Mouse (Mus musculus) midbrain, postnatal 0 days (tissue): ENCODE data around the gene Tob2. TPM values are rescaled to one million over a fixed set of nuclear protein-coding genes. Genes with fewer than 3 reads are reported as not detected.
A peak's percentile ranks its signal among the peaks of the same experiment; 100 is the strongest.

Experiments
- ATAC-seq: fragments of 200-750 bp; cut with Nextera tagmentation; 2 replicates; pipeline ENCODE4 v1.8.0; 2017; ENCODE audit warnings: moderate number of reproducible peaks, mild to moderate bottlenecking, moderate TSS enrichment, moderate library complexity; ENCODE audit not compliant: low FRiP score
- DNase-seq: peaks from one replicate; pipeline ENCODE4 v3.0.0-alpha.2; 2015; ENCODE audit warnings: low spot score
- H3K27ac ChIP-seq: fragments of 300-500 bp; sonication (generic); 2 replicates; pipeline ENCODE4 v1.5.1; 2014; ENCODE audit warnings: low read depth, mild to moderate bottlenecking, low read length, mixed read lengths
- H3K27me3 ChIP-seq: fragments of 300-500 bp; sonication (generic); 2 replicates; pipeline ENCODE4 v1.6.1; 2014; ENCODE audit warnings: low read length, control low read depth, mixed read lengths; ENCODE audit not compliant: insufficient read depth
- H3K36me3 ChIP-seq: fragments of 300-500 bp; sonication (generic); 2 replicates; pipeline ENCODE4 v1.6.1; 2014; ENCODE audit warnings: low read length, control low read depth, mixed read lengths; ENCODE audit not compliant: insufficient read depth
- H3K4me1 ChIP-seq: fragments of 300-500 bp; sonication (generic); 2 replicates; pipeline ENCODE4 v1.6.1; 2014; ENCODE audit warnings: mild to moderate bottlenecking, control low read depth, antibody characterized with exemption, low read length, mixed read lengths; ENCODE audit not compliant: insufficient read depth
- H3K4me2 ChIP-seq: fragments of 300-500 bp; sonication (generic); 2 replicates; pipeline ENCODE4 v1.6.1; 2014; ENCODE audit warnings: low read depth, mild to moderate bottlenecking, low read length, mixed read lengths; ENCODE audit not compliant: poor library complexity, severe bottlenecking
- H3K4me3 ChIP-seq: fragments of 300-500 bp; sonication (generic); 2 replicates; pipeline ENCODE4 v1.5.1; 2014; ENCODE audit warnings: low read depth, mild to moderate bottlenecking, low read length, moderate library complexity
- H3K9ac ChIP-seq: fragments of 300-500 bp; sonication (generic); replicated peaks from 2 replicates; pipeline ENCODE4 v1.6.1; 2014; ENCODE audit warnings: mild to moderate bottlenecking, low read length, moderate library complexity, mixed read lengths; ENCODE audit not compliant: poor library complexity, severe bottlenecking
- H3K9me3 ChIP-seq: fragments of 300-500 bp; sonication (generic); 2 replicates; pipeline ENCODE4 v1.6.1; 2016; ENCODE audit warnings: low read length, control low read depth
- CTCF ChIP-seq: IDR thresholded peaks from 2 replicates; pipeline ENCODE4 v1.5.1; 2016; ENCODE audit warnings: antibody characterized with exemption, mild to moderate bottlenecking
- WGBS: fragments of 180-500 bp; shearing (Covaris S2); extraction: QIAGEN DNeasy Blood & Tissue Kit; methylation state at CpG from one replicate; pipeline ENCODE4 v1.1.7; 2014; 5-methylcytosine and 5-hydroxymethylcytosine counted together
- polyA plus RNA-seq: library from polyadenylated mRNA; unstranded; fragments of >200 nt; fragmentation: Nextera tagmentation; extraction: Ambion mirVana; gene quantifications from 2 replicates; pipeline ENCODE4 v1.2.1, GENCODE M21; 2015
- total RNA-seq: library from RNA; depleted of rRNA; stranded (reverse); fragments of >200 nt; gene quantifications from 2 replicates; pipeline ENCODE4 v1.2.3, GENCODE M21; 2014

The Tob2 gene
- total and polyA plus RNA-seq, 2 experiments from 2014 or later, result 14.2 to 15.4 TPM

- Histone ChIP-seq H3K4me3 (no peak overlapping the region), H3K27ac (no peak overlapping the region), H3K4me2 (no peak overlapping the region), H3K9ac (no peak overlapping the region), H3K27me3 (no peaks in the 10 kb centered on the region), H3K36me3 (peaks cover 48% of the 10 kb centered on the region), H3K4me1 (no peaks in the 10 kb centered on the region), H3K9me3 (no peaks in the 10 kb centered on the region)
- no peak for ATAC-seq
- DNase-seq, result no peak
- no peak for TF ChIP-seq CTCF
- 97% methylated on average over 5 of the region's 5 CpGs for WGBS
Observed at GRCm38 (mm10) chr15:81869985-81870384, 11.4 kb upstream of the Tob2 start.

GRCm38 (mm10) chr15:81864238-81864637 lies 5.6 kb upstream of the Tob2 start:
- 95% methylated on average over 7 of the region's 7 CpGs for WGBS
- no peak for TF ChIP-seq CTCF
- H3K9ac ChIP-seq, result no peak overlapping the region
- H3K4me2 ChIP-seq, result no peak overlapping the region
- no peak overlapping the region for H3K4me3 ChIP-seq
- peaks cover 4% of the 10 kb centered on the region; the same call in 1 of the 2 replicates for H3K4me1 ChIP-seq
- ATAC-seq (no peak), DNase-seq (no peak)
- no peaks in the 10 kb centered on the region for H3K27me3 ChIP-seq
- no peak overlapping the region for H3K27ac ChIP-seq
- H3K36me3 ChIP-seq, result peaks cover 37% of the 10 kb centered on the region
- H3K9me3 ChIP-seq, result no peaks in the 10 kb centered on the region

- peaks cover 4% of the 10 kb centered on the region; the same call in 1 of the 2 replicates for H3K4me1 ChIP-seq
- peaks cover 6% of the 10 kb centered on the region for H3K36me3 ChIP-seq
- no peak for ATAC-seq
- DNase-seq, result peak; percentile 44
- 0 out of 2 replicates have a peak overlapping the region, but pooled peaks have one; percentile 24 for H3K9ac ChIP-seq
- TF ChIP-seq CTCF, result no peak
- H3K4me2 ChIP-seq, result peak overlapping the region; percentile 29
- no peaks in the 10 kb centered on the region for H3K27me3 ChIP-seq
- H3K27ac ChIP-seq, result peak overlapping the region; percentile 91
- 41% methylated on average over 8 of the region's 8 CpGs for WGBS
- H3K4me3 ChIP-seq, result peak overlapping the region; percentile 51; the same call in 1 of the 2 replicates
- H3K9me3 ChIP-seq, result no peaks in the 10 kb centered on the region
Observed at GRCm38 (mm10) chr15:81860471-81861135, 2.0 kb upstream of the Tob2 start.

- Histone ChIP-seq H3K9ac (peak overlapping the region; percentile 61), H3K27me3 (no peaks in the 10 kb centered on the region), H3K4me3 (peak overlapping the region; percentile 51), H3K4me1 (peaks cover 4% of the 10 kb centered on the region; the same call in 1 of the 2 replicates), H3K36me3 (no peaks in the 10 kb centered on the region), H3K4me2 (peak overlapping the region; percentile 92), H3K9me3 (no peaks in the 10 kb centered on the region), H3K27ac (peak overlapping the region; percentile 91)
- no peak for TF ChIP-seq CTCF
- DNase-seq (peak; percentile 98), ATAC-seq (peak; percentile 85)
- under 1% methylated on average over 39 of the region's 39 CpGs for WGBS
Observed at GRCm38 (mm10) chr15:81859330-81860255, 997 bp upstream of the Tob2 start.

GRCm38 (mm10) chr15:81858138-81858516 lies 469 bp downstream of the Tob2 start:
- H3K9me3 ChIP-seq, result no peaks in the 10 kb centered on the region
- H3K27me3 ChIP-seq, result no peaks in the 10 kb centered on the region
- DNase-seq (peak; percentile 95), ATAC-seq (peak; percentile 3; the same call in 1 of the 2 replicates)
- H3K4me2 ChIP-seq, result peak overlapping the region; percentile 92
- WGBS, result under 1% methylated on average over 23 of the region's 23 CpGs
- peaks cover 4% of the 10 kb centered on the region; the same call in 1 of the 2 replicates for H3K4me1 ChIP-seq
- no peaks in the 10 kb centered on the region for H3K36me3 ChIP-seq
- peak overlapping the region; percentile 61 for H3K9ac ChIP-seq
- peak overlapping the region; percentile 51 for H3K4me3 ChIP-seq
- peak overlapping the region; percentile 91 for H3K27ac ChIP-seq
- no peak for TF ChIP-seq CTCF
